Mouse (Mus musculus) lung, embryonic 16.5 days (tissue): ENCODE results near the gene Adgrv1. TPM values are rescaled to one million over a fixed set of nuclear protein-coding genes. Genes with fewer than 3 reads are reported as not detected.

Source experiments
- ATAC-seq: fragments of 200-750 bp; cut with Nextera tagmentation; 2 replicates; pipeline ENCODE4 v1.8.0; 2017; ENCODE audit warnings: low read depth, mild to moderate bottlenecking, moderate library complexity
- H3K27ac ChIP-seq: fragments of 300-500 bp; sonication (generic); 2 replicates; pipeline ENCODE4 v1.5.1; 2014; ENCODE audit warnings: mild to moderate bottlenecking, control low read depth, low read length
- H3K27me3 ChIP-seq: fragments of 300-500 bp; sonication (generic); 2 replicates; pipeline ENCODE4 v1.6.1; 2014; ENCODE audit warnings: low read depth, low read length, mixed read lengths; ENCODE audit not compliant: control insufficient read depth, insufficient read depth
- H3K36me3 ChIP-seq: fragments of 300-500 bp; sonication (generic); 2 replicates; pipeline ENCODE4 v1.6.1; 2014; ENCODE audit warnings: low read length; ENCODE audit not compliant: control insufficient read depth, insufficient read depth
- H3K4me1 ChIP-seq: fragments of 300-500 bp; sonication (generic); replicated peaks from 2 replicates; pipeline ENCODE4 v1.6.1; 2014; ENCODE audit warnings: low read length, mixed read lengths; ENCODE audit not compliant: control insufficient read depth, insufficient read depth
- H3K4me2 ChIP-seq: fragments of 300-500 bp; sonication (generic); 2 replicates; pipeline ENCODE4 v1.6.1; 2014; ENCODE audit warnings: low read depth, low read length, control low read depth
- H3K4me3 ChIP-seq: fragments of 300-500 bp; sonication (generic); 2 replicates; pipeline ENCODE4 v1.5.1; 2014; ENCODE audit warnings: mild to moderate bottlenecking, low read length, control low read depth
- H3K9ac ChIP-seq: fragments of 300-500 bp; sonication (generic); 2 replicates; pipeline ENCODE4 v1.6.1; 2014; ENCODE audit warnings: low read length, control low read depth
- H3K9me3 ChIP-seq: fragments of 300-500 bp; sonication (generic); 2 replicates; pipeline ENCODE4 v1.6.1; 2016; ENCODE audit warnings: low read length; ENCODE audit not compliant: control insufficient read depth
- WGBS: fragments of 180-500 bp; shearing (Covaris S2); extraction: QIAGEN DNeasy Blood & Tissue Kit; methylation state at CpG from one replicate; pipeline ENCODE4 v1.1.7; 2014; 5-methylcytosine and 5-hydroxymethylcytosine counted together
- polyA plus RNA-seq: library from polyadenylated mRNA; unstranded; fragments of >200 nt; fragmentation: Nextera tagmentation; extraction: Ambion mirVana; gene quantifications from 2 replicates; pipeline ENCODE4 v1.2.1, GENCODE M21; 2015

Adgrv1 gene
- polyA plus RNA-seq, 1 experiment from 2014 or later, result 1.3 TPM

- Histone ChIP-seq H3K27me3 (no peaks in the 10 kb centered on the region), H3K9me3 (no peaks in the 10 kb centered on the region), H3K4me1 (peaks cover under 1% of the 10 kb centered on the region), H3K4me3 (no peak overlapping the region), H3K27ac (no peak overlapping the region), H3K9ac (no peak overlapping the region), H3K4me2 (no peak overlapping the region), H3K36me3 (no peaks in the 10 kb centered on the region)
- ATAC-seq, result no peak
- WGBS, result 81% methylated on average over 6 of the region's 6 CpGs
Observed at GRCm38 (mm10) chr13:81142268-81142884, 490.6 kb downstream of the Adgrv1 start.

DNA sequence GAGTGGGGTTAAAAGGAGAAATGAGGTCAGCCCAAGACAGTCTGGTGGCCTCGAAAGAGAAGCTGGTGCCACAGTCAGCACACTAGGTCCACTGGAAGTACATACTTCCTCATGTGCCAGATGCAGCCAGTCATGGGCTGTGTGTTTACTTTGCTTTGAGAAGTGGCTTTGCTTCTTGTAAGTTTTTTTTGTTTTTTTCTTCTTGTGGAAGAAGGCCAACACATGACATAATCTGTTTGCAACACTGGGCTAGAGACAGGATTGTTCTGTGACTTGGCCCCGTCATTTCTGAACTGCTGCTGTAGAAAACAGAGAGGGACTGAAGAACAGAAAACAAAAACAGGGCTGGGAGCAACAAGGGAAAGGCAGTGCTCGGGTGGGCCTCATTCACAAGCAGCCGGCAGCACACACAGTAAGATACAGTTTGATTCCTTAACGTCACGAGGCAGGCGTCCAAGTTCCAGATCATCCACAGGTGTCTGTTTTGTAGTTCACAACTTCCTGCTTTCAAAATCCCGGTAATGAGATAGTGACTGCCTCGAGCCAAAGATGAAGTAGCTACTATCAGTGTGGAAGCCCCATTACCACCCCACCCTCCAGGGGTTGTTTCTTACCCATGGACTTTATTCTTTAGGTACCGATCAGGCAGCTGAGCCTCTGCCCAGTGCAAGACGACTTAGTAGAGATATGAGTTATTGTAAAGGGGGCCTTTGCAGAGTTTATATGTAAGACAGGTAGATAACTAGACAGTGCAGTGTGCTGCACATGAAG lies 496.1 kb downstream of the Adgrv1 start:
- peaks cover 36% of the 10 kb centered on the region for H3K4me1 ChIP-seq
- no peaks in the 10 kb centered on the region for H3K36me3 ChIP-seq
- H3K9me3 ChIP-seq, result no peaks in the 10 kb centered on the region
- H3K9ac ChIP-seq, result peak overlapping the region; percentile 46; the same call in 1 of the 2 replicates
- H3K4me2 ChIP-seq, result peak overlapping the region; percentile 33
- H3K27me3 ChIP-seq, result no peaks in the 10 kb centered on the region
- ATAC-seq, result peak; percentile 90
- peak overlapping the region; percentile 66 for H3K27ac ChIP-seq
- WGBS, result 27% methylated on average over 11 of the region's 11 CpGs
- H3K4me3 ChIP-seq, result no peak overlapping the region

DNA sequence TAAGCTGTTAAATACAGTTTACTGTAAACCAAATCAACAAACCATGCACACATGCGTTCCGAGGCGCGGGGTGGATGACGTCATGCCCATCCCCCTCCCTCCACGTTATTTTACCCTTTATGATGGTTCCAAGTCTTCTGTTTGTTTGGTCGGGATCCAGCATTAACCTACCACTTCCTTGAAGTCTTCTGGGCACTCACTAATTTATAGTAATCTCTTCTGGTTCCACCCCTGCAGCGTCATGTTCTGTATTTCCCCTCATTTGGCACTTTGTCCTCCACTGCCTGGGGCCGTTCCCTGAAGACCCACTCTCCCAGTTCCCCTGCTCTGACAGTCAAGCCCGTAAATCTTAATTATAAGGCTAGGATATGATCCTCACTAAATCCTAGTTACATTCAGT lies 497.0 kb downstream of the Adgrv1 start:
- H3K4me3 ChIP-seq, result no peak overlapping the region
- peak; percentile 53 for ATAC-seq
- H3K4me2 ChIP-seq, result no peak overlapping the region
- no peaks in the 10 kb centered on the region for H3K9me3 ChIP-seq
- no peaks in the 10 kb centered on the region for H3K36me3 ChIP-seq
- peaks cover 42% of the 10 kb centered on the region for H3K4me1 ChIP-seq
- 35% methylated on average over 10 of the region's 10 CpGs for WGBS
- no peak overlapping the region for H3K9ac ChIP-seq
- no peaks in the 10 kb centered on the region for H3K27me3 ChIP-seq
- H3K27ac ChIP-seq, result peak overlapping the region; percentile 66

- Histone ChIP-seq H3K9ac (no peak overlapping the region), H3K27ac (no peak overlapping the region), H3K9me3 (no peaks in the 10 kb centered on the region), H3K27me3 (no peaks in the 10 kb centered on the region), H3K4me2 (no peak overlapping the region), H3K4me3 (no peak overlapping the region), H3K36me3 (no peaks in the 10 kb centered on the region), H3K4me1 (peaks cover 43% of the 10 kb centered on the region)
- ATAC-seq, result no peak
Observed at GRCm38 (mm10) chr13:81134412-81134811, 498.5 kb downstream of the Adgrv1 start.

GRCm38 (mm10) chr13:81133336-81133735 lies 499.6 kb downstream of the Adgrv1 start:
- Histone ChIP-seq H3K4me1 (peaks cover 43% of the 10 kb centered on the region), H3K27ac (peak overlapping the region; percentile 62)

GRCm38 (mm10) chr13:81132691-81133090 lies 500.3 kb downstream of the Adgrv1 start:
- Histone ChIP-seq H3K9me3 (no peaks in the 10 kb centered on the region), H3K4me1 (peaks cover 43% of the 10 kb centered on the region), H3K4me2 (no peak overlapping the region), H3K9ac (no peak overlapping the region), H3K27me3 (no peaks in the 10 kb centered on the region), H3K4me3 (no peak overlapping the region), H3K36me3 (no peaks in the 10 kb centered on the region), H3K27ac (peak overlapping the region; percentile 62)
- ATAC-seq, result no peak
- 38% methylated on average over 5 of the region's 5 CpGs for WGBS

More at GRCm38 (mm10) chr13:81133336-81133735, 499.6 kb downstream of the Adgrv1 start:
- no peak for ATAC-seq
- Histone ChIP-seq H3K27me3 (no peaks in the 10 kb centered on the region), H3K4me3 (no peak overlapping the region), H3K36me3 (no peaks in the 10 kb centered on the region), H3K9ac (no peak overlapping the region), H3K4me2 (no peak overlapping the region), H3K9me3 (no peaks in the 10 kb centered on the region)
- 56% methylated on average over 4 of the region's 4 CpGs for WGBS

GRCm38 (mm10) chr13:81131860-81132259 lies 501.1 kb downstream of the Adgrv1 start:
- no peaks in the 10 kb centered on the region for H3K9me3 ChIP-seq
- H3K9ac ChIP-seq, result 0 out of 2 replicates have a peak overlapping the region, but pooled peaks have one; percentile 4
- H3K36me3 ChIP-seq, result no peaks in the 10 kb centered on the region
- H3K4me2 ChIP-seq, result no peak overlapping the region
- H3K4me1 ChIP-seq, result peaks cover 37% of the 10 kb centered on the region
- 41% methylated on average over 6 of the region's 6 CpGs for WGBS
- ATAC-seq, result 0 out of 2 replicates have a peak, but pooled peaks have one; percentile 6
- peak overlapping the region; percentile 64 for H3K27ac ChIP-seq
- H3K4me3 ChIP-seq, result no peak overlapping the region
- no peaks in the 10 kb centered on the region for H3K27me3 ChIP-seq

DNA sequence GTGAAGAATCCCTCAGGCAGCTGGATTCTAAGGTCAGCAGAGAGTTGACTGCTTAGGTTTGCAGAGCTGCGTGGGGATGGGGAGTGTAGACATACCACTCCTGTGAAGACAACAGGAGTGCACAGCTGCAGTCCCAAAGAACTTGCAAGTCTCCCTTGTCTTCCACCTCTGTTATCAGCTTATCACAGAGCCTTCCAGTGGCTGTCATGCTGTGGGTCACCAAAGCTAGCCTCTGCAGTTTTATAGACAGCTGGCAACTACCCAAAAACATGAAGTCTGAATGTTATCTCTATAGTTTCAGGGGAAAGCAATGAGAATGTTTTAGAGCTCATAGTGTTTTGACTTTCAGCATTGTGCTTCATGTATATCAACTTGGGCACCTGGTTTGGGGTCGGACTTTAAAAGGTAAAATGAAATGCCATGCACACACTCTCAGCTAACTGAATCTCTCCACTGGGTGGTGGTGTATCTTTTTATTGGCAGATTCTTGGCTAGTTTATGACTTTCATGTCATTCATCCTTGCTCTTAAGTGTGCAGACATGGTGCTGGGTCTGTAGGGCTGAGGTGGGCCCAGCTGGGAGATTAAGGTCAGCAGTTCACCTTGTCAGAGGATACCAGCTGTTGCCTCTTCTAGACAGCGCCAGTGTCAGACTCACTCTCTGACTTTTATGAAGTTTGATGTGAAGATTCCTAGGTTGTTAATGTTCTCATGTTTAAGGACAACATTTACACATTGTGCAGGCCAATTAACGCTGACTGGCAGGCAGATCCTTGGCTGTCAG lies 502.0 kb downstream of the Adgrv1 start:
- no peak overlapping the region for H3K27ac ChIP-seq
- H3K9me3 ChIP-seq, result no peaks in the 10 kb centered on the region
- no peak overlapping the region for H3K4me2 ChIP-seq
- no peaks in the 10 kb centered on the region for H3K27me3 ChIP-seq
- peaks cover 31% of the 10 kb centered on the region for H3K4me1 ChIP-seq
- ATAC-seq, result no peak
- no peak overlapping the region for H3K4me3 ChIP-seq
- WGBS, result 51% methylated on average over 4 of the region's 4 CpGs
- no peak overlapping the region for H3K9ac ChIP-seq
- no peaks in the 10 kb centered on the region for H3K36me3 ChIP-seq

DNA sequence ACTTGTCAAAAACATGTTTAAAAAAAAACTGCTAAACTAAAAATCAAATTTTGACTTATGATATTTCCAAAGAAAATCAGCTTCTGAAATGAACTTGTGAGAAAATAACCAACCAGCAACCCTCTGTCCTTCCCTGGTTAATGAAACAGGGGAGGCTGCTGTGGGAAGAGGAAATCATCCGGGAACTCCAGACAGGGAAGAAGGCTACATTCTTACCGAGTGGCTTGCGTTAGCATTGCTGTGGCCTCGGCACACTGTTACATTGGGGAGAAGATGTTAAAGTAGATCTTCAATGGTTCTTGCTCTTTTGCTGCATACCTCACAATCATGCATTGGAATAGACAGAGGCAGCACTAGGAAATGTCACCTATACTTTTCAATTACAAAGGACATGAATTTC lies 507.1 kb downstream of the Adgrv1 start:
- Histone ChIP-seq H3K36me3 (no peaks in the 10 kb centered on the region), H3K4me2 (no peak overlapping the region), H3K9me3 (no peaks in the 10 kb centered on the region), H3K9ac (no peak overlapping the region), H3K27ac (no peak overlapping the region), H3K27me3 (no peaks in the 10 kb centered on the region), H3K4me3 (no peak overlapping the region), H3K4me1 (no peaks in the 10 kb centered on the region; the same call in 1 of the 2 replicates)
- ATAC-seq, result no peak
- 70% methylated on average over 4 of the region's 4 CpGs for WGBS
